Mouse (Mus musculus) midbrain, postnatal 0 days (tissue): Measurements from ENCODE around the gene Gm4858. TPM values are rescaled to one million over a fixed set of nuclear protein-coding genes. Genes with fewer than 3 reads are reported as not detected.
A peak's percentile ranks its signal among the peaks of the same experiment; 100 is the strongest.
"Not testable (repeated sequence)": the region's sequence is repeated elsewhere in the genome, so short reads cannot be mapped to it uniquely, and the experiment has no call there.

Experiments used
- ATAC-seq: fragments of 200-750 bp; cut with Nextera tagmentation; 2 replicates; pipeline ENCODE4 v1.8.0; 2017; ENCODE audit warnings: moderate number of reproducible peaks, mild to moderate bottlenecking, moderate TSS enrichment, moderate library complexity; ENCODE audit not compliant: low FRiP score
- DNase-seq: peaks from one replicate; pipeline ENCODE4 v3.0.0-alpha.2; 2015; ENCODE audit warnings: low spot score
- H3K27ac ChIP-seq: fragments of 300-500 bp; sonication (generic); 2 replicates; pipeline ENCODE4 v1.5.1; 2014; ENCODE audit warnings: low read depth, mild to moderate bottlenecking, low read length, mixed read lengths
- H3K27me3 ChIP-seq: fragments of 300-500 bp; sonication (generic); 2 replicates; pipeline ENCODE4 v1.6.1; 2014; ENCODE audit warnings: low read length, control low read depth, mixed read lengths; ENCODE audit not compliant: insufficient read depth
- H3K36me3 ChIP-seq: fragments of 300-500 bp; sonication (generic); 2 replicates; pipeline ENCODE4 v1.6.1; 2014; ENCODE audit warnings: low read length, control low read depth, mixed read lengths; ENCODE audit not compliant: insufficient read depth
- H3K4me1 ChIP-seq: fragments of 300-500 bp; sonication (generic); 2 replicates; pipeline ENCODE4 v1.6.1; 2014; ENCODE audit warnings: mild to moderate bottlenecking, control low read depth, antibody characterized with exemption, low read length, mixed read lengths; ENCODE audit not compliant: insufficient read depth
- H3K4me2 ChIP-seq: fragments of 300-500 bp; sonication (generic); 2 replicates; pipeline ENCODE4 v1.6.1; 2014; ENCODE audit warnings: low read depth, mild to moderate bottlenecking, low read length, mixed read lengths; ENCODE audit not compliant: poor library complexity, severe bottlenecking
- H3K4me3 ChIP-seq: fragments of 300-500 bp; sonication (generic); 2 replicates; pipeline ENCODE4 v1.5.1; 2014; ENCODE audit warnings: low read depth, mild to moderate bottlenecking, low read length, moderate library complexity
- H3K9ac ChIP-seq: fragments of 300-500 bp; sonication (generic); replicated peaks from 2 replicates; pipeline ENCODE4 v1.6.1; 2014; ENCODE audit warnings: mild to moderate bottlenecking, low read length, moderate library complexity, mixed read lengths; ENCODE audit not compliant: poor library complexity, severe bottlenecking
- H3K9me3 ChIP-seq: fragments of 300-500 bp; sonication (generic); 2 replicates; pipeline ENCODE4 v1.6.1; 2016; ENCODE audit warnings: low read length, control low read depth
- CTCF ChIP-seq: IDR thresholded peaks from 2 replicates; pipeline ENCODE4 v1.5.1; 2016; ENCODE audit warnings: antibody characterized with exemption, mild to moderate bottlenecking
- WGBS: fragments of 180-500 bp; shearing (Covaris S2); extraction: QIAGEN DNeasy Blood & Tissue Kit; methylation state at CpG from one replicate; pipeline ENCODE4 v1.1.7; 2014; 5-methylcytosine and 5-hydroxymethylcytosine counted together
- polyA plus RNA-seq: library from polyadenylated mRNA; unstranded; fragments of >200 nt; fragmentation: Nextera tagmentation; extraction: Ambion mirVana; gene quantifications from 2 replicates; pipeline ENCODE4 v1.2.1, GENCODE M21; 2015
- total RNA-seq: library from RNA; depleted of rRNA; stranded (reverse); fragments of >200 nt; gene quantifications from 2 replicates; pipeline ENCODE4 v1.2.3, GENCODE M21; 2014; rRNA removed

Gm4858 gene
- total RNA-seq (not detected in 2 replicates), polyA plus RNA-seq (not detected in 2 replicates)

GRCm38 (mm10) chr3:93068523-93068922, at the start of gene Gm4858:
Gene Gm4858, plus strand, starts transcription at chr3:93068823.
- not testable (repeated sequence) for H3K27ac ChIP-seq, ATAC-seq

DNA sequence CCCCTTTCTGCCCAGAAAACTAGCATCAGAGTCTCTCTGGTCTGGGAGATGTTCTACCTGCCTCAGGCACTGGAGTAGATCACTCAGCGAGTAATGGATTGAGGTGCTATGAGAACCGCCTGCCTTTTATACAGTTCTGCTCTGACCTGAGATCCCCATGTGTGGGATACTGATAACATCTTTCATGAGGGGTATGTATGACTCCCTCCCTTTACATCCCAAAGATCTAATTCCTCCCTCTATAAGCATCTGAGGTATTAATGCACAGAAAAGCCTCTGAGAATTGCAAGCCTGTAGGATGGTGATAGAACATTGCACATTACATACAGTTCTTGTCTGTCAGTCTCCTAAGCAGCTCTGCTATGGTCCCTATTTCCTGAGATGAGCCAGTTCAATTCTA, 49.7 kb upstream of the Gm4858 start, which contains the start of gene Lce1m:
Lce1m (minus strand) TSS at position 101 of the 400 bp plus-strand sequence.
- H3K36me3 ChIP-seq, result no peaks in the 10 kb centered on the region
- no peak within 1 kb of the TSS for H3K27ac ChIP-seq
- ATAC-seq, result no peak
- no peaks in the 10 kb centered on the region for H3K9me3 ChIP-seq
- 95% methylated on average over 2 of the region's 2 CpGs for WGBS
- H3K9ac ChIP-seq, result no peak within 1 kb of the TSS
- no peak within 1 kb of the TSS for H3K4me3 ChIP-seq
- H3K4me1 ChIP-seq, result no peaks in the 10 kb centered on the region
- no peak for DNase-seq
- H3K27me3 ChIP-seq, result no peaks in the 10 kb centered on the region
- no peak within 1 kb of the TSS for H3K4me2 ChIP-seq
- TF ChIP-seq CTCF, result no peak

More at GRCm38 (mm10) chr3:93068523-93068922, at the start of gene Gm4858:
- H3K9ac ChIP-seq, H3K4me2 ChIP-seq, H3K4me1 ChIP-seq, H3K4me3 ChIP-seq, H3K36me3 ChIP-seq, H3K27me3 ChIP-seq, H3K9me3 ChIP-seq, DNase-seq: not testable (repeated sequence)

DNA sequence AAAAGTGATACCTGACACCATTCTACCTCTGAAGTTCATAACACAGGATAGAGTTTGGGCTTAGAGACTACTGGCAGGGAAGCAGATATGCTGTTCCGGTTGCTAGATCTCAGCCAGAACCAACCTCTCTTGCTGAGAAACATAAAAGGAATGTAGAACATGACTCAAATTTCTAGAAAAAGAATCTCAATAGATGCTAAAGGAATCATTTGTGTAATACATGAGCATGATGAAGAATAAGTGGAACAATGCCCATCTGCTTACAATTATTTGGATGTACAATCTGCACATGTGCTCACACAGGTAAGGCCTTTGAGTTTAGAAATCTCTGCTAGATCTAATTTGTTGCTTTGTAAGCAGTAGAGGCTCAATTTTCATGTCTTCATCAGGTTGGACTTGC, 47.5 kb upstream of the Gm4858 start:
- Histone ChIP-seq H3K4me1 (no peaks in the 10 kb centered on the region), H3K9ac (no peak overlapping the region), H3K9me3 (no peaks in the 10 kb centered on the region), H3K4me3 (no peak overlapping the region), H3K27ac (no peak overlapping the region), H3K36me3 (no peaks in the 10 kb centered on the region), H3K27me3 (no peaks in the 10 kb centered on the region), H3K4me2 (no peak overlapping the region)
- DNase-seq, result no peak
- ATAC-seq, result no peak
- no peak for TF ChIP-seq CTCF
- 94% methylated on average over 1 of the region's 1 CpGs for WGBS

- ATAC-seq, result no peak
- TF ChIP-seq CTCF, result no peak
Observed at GRCm38 (mm10) chr3:93023411-93024184, 45.0 kb upstream of the Gm4858 start.

GRCm38 (mm10) chr3:93025486-93025885, 43.1 kb upstream of the Gm4858 start:
- WGBS, result 85% methylated on average over 2 of the region's 2 CpGs
- ATAC-seq, result no peak
- Histone ChIP-seq H3K36me3 (no peaks in the 10 kb centered on the region), H3K9ac (no peak overlapping the region), H3K27ac (no peak overlapping the region), H3K27me3 (no peaks in the 10 kb centered on the region), H3K4me1 (no peaks in the 10 kb centered on the region), H3K4me2 (no peak overlapping the region), H3K9me3 (no peaks in the 10 kb centered on the region), H3K4me3 (no peak overlapping the region)
- no peak for DNase-seq
- no peak for TF ChIP-seq CTCF

More at GRCm38 (mm10) chr3:93023411-93024184, 45.0 kb upstream of the Gm4858 start:
- no peak for DNase-seq
- no peaks in the 10 kb centered on the region for H3K4me1 ChIP-seq
- no peak overlapping the region for H3K4me2 ChIP-seq
- no peak overlapping the region for H3K9ac ChIP-seq
- H3K27ac ChIP-seq, result no peak overlapping the region
- no peaks in the 10 kb centered on the region for H3K27me3 ChIP-seq
- H3K4me3 ChIP-seq, result no peak overlapping the region
- 85% methylated on average over 3 of the region's 3 CpGs for WGBS
- no peaks in the 10 kb centered on the region for H3K9me3 ChIP-seq
- H3K36me3 ChIP-seq, result no peaks in the 10 kb centered on the region

GRCm38 (mm10) chr3:93031450-93031849, 37.2 kb upstream of the Gm4858 start:
- WGBS, result 51% methylated on average over 5 of the region's 5 CpGs
- no peak overlapping the region for H3K27ac ChIP-seq
- no peak overlapping the region for H3K4me2 ChIP-seq
- peak; percentile 94 for ATAC-seq
- H3K4me1 ChIP-seq, result no peaks in the 10 kb centered on the region
- no peaks in the 10 kb centered on the region for H3K9me3 ChIP-seq
- DNase-seq, result peak; percentile 91
- H3K36me3 ChIP-seq, result no peaks in the 10 kb centered on the region
- no peak overlapping the region for H3K4me3 ChIP-seq
- peak; percentile 97 for TF ChIP-seq CTCF
- H3K9ac ChIP-seq, result no peak overlapping the region
- no peaks in the 10 kb centered on the region for H3K27me3 ChIP-seq
